8 mouse cellular contexts compared by ENCODE assay signal in the genomic region with DNA sequence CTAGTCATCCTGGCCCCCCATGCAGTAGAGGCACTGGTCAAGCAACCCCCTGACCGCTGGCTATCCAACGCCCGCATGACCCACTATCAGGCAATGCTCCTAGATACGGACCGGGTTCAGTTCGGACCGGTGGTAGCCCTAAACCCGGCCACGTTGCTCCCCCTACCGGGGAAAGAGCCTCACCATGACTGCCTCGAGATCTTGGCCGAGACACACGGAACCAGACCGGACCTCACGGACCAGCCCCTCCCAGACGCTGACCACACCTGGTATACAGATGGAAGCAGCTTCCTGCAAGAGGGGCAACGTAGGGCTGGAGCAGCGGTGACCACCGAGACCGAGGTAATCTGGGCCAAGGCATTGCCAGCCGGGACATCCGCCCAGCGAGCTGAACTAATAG.
DNase-seq lines count a peak whose midpoint lies in the region.
"Not testable (repeated sequence)": the region's sequence is repeated elsewhere in the genome, so short reads cannot be mapped to it uniquely, and the experiment has no call there.

No protein-coding gene starts in this region.

- intact Hi-C loops in heart, postnatal 10 days (cut with DNase I): not testable (repeated sequence)

- peak; percentile 15 for DNase-seq in MEL-GATA-1-ER (ENCODE audit: extremely low read depth, low read depth)
- DNase-seq in adrenal gland, postnatal 4 days (ENCODE audit: low spot score in 2 of 2): peak; percentile 2 to 3
- peak; percentile 2 to 3 for DNase-seq in frontal cortex, postnatal 14 days (ENCODE audit: low spot score in 2 of 2)
- DNase-seq in heart, postnatal 10 days: peak; percentile 13 to 21
- DNase-seq in kidney, postnatal 25 days: peak; percentile 32 to 52
- DNase-seq in lung, postnatal 10 days: peak; percentile 24
- peak; percentile 29 for DNase-seq in spleen, adult 12 weeks (ENCODE audit: low spot score)
- peak; percentile 18 for DNase-seq in urinary bladder, adult 2 months (ENCODE audit: low spot score)

Comparison
In these comparisons a context has a peak if more than half of its experiments do, and no peak if none do; other contexts are left out.
1. Peak in every context shown above with its lines: DNase-seq.